Mouse (Mus musculus): ENCODE measurements around the gene Scgb1b15. TPM values are rescaled to one million over a fixed set of nuclear protein-coding genes. Genes with fewer than 3 reads are reported as not detected.
"Not testable (repeated sequence)": the region's sequence is repeated elsewhere in the genome, so short reads cannot be mapped to it uniquely, and the experiment has no call there.

Gene Scgb1b15
- polyA plus RNA-seq (2012; rRNA removed), result not detected in 2 replicates

DNA sequence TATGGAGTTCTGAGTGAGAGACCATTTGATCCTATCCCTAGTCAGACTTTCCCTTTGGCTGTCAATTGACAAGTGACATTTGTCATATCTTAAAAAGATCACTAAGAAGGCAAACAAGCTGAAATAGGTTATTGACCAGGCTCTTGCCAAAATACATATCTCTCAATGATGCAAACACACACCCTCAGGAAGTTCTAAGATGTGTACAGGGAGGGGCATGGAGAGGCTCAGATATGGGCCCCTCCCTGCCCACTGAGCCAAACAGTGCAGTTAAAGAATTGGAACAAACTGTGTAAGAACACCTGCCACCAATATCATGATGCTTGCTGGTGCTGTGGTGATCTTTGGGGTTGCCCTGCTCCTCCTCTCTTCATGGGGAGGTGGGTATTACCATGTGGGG is at the start of gene Scgb1b15:
TSS of gene Scgb1b15 (plus strand) at position 301 of the 400 bp plus-strand sequence.
- not testable (repeated sequence) for H3K36me3 ChIP-seq (ENCODE audit: control insufficient read depth, insufficient read depth, low read length); H3K4me1 ChIP-seq (ENCODE audit: control insufficient read depth, insufficient read depth, insufficient read length); H3K4me3 ChIP-seq (ENCODE audit: extremely low read depth, insufficient read depth, insufficient read length); H3K27me3 ChIP-seq (ENCODE audit: control insufficient read depth, insufficient read depth, low read length); DNase-seq (ENCODE audit: low read depth in 1 of 2, low spot score in 2 of 2); H3K27ac ChIP-seq (ENCODE audit: insufficient read depth, low read length)

DNA sequence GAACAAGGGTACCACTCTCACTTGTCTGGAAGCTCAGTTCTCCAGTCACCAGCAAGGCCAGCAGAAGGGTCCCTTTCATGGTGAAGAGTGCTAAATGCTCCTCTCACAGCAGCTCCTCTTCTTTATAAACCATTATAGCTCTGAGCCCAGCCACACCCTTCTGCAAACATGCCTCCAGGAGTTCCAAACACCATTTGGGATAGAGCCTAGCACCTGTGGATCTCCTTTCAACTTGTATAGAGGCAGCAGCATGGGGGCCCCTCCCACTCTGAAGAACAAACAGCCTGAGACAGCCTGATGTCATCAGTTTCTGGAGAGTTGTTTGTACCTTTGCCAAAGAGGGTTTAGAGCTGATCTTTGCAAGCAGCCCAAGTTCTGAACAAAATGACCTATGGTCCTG is 6.8 kb upstream of the Scgb1b15 start, which contains the start of gene Scgb2b15:
TSS of gene Scgb2b15 (minus strand) at position 101 of the 400 bp plus-strand sequence.
- not testable (repeated sequence) for H3K4me3 ChIP-seq (ENCODE audit: extremely low read depth, insufficient read depth, insufficient read length); H3K36me3 ChIP-seq (ENCODE audit: control insufficient read depth, insufficient read depth, low read length)

More for the DNA sequence above, 6.8 kb upstream of the Scgb1b15 start, which contains the start of gene Scgb2b15:
- not testable (repeated sequence) for H3K27me3 ChIP-seq (ENCODE audit: control insufficient read depth, insufficient read depth, low read length); H3K27ac ChIP-seq (ENCODE audit: insufficient read depth, low read length); DNase-seq (ENCODE audit: low read depth in 1 of 2, low spot score in 2 of 2); H3K4me1 ChIP-seq (ENCODE audit: control insufficient read depth, insufficient read depth, insufficient read length)

Other genes starting within 250 kb of the Scgb1b15 start
- not detected in 2 replicates for gene Scgb2b15, start 6.9 kb upstream of the Scgb1b15 start, polyA plus RNA-seq (2012; rRNA removed)
- not detected in 2 replicates for gene Scgb2b17, start 220.0 kb downstream of the Scgb1b15 start, polyA plus RNA-seq (2012; rRNA removed)
- gene Scgb1b17, start 226.9 kb downstream of the Scgb1b15 start, polyA plus RNA-seq (2012; rRNA removed), result not detected in 2 replicates

Data from spleen, adult 2 months (tissue).